In the genomic region with DNA sequence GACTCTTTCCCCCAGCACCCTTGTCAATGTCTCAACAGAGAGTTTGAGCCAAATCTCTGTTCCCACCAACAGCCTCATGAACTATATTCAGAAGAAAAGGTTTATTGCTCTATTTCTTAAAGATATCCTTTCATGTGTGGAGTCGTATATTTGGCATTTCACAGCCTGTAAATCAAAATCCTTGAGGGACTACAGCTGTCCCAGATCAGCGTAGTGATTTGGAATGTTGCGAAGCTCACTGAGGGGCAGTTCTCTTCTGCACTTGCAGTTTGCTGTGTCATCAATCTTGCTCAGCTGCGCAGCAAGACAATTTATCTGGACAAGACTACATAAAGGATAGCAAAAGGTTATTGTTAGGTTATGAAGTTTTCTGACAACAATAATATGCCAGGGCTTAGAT, we compare ENCODE assay signal across 18 mouse cellular contexts.
"Had no signal": no experiment of that assay in that cellular context is flagged by ENCODE, and none has a peak within 500 bp of the region (broad histone marks: within the 10 kb centered on the region; RNA-seq: fewer than 3 reads in every experiment).

No protein-coding gene starts in this region.

- DNase-seq: kidney, adult 18-20 months; kidney, adult 9 months; kidney, postnatal 25 days; layer of hippocampus, adult 9-11 months; liver, postnatal 0 days; lung, postnatal 10 days; thymus, adult 18-20 months; thymus, postnatal 36 days had no signal

- H3K4me2 ChIP-seq: limb, embryonic 15.5 days; liver, embryonic 11.5 days; midbrain, embryonic 13.5 days; neural tube, embryonic 13.5 days had no signal

- H3K9ac ChIP-seq: limb, embryonic 15.5 days; liver, embryonic 14.5 days; liver, postnatal 0 days; midbrain, embryonic 13.5 days; neural tube, embryonic 13.5 days had no signal

- H3K4me1 ChIP-seq: limb, embryonic 15.5 days; midbrain, embryonic 10.5 days; midbrain, embryonic 13.5 days; neural tube, embryonic 13.5 days had no signal

- H3K27ac ChIP-seq: layer of hippocampus, adult 2 months; limb, embryonic 15.5 days; liver, embryonic 14.5 days; macrophage; midbrain, embryonic 10.5 days; midbrain, embryonic 13.5 days; neural tube, embryonic 13.5 days had no signal

- H3K36me3 ChIP-seq: limb, embryonic 15.5 days; midbrain, embryonic 10.5 days; midbrain, embryonic 13.5 days; neural tube, embryonic 13.5 days had no signal

- H3K27me3 ChIP-seq: limb, embryonic 15.5 days; midbrain, embryonic 13.5 days; neural tube, embryonic 13.5 days had no signal

- ATAC-seq: liver, postnatal 0 days; midbrain, embryonic 13.5 days; midbrain, embryonic 16.5 days had no signal

- H3K9me3 ChIP-seq: limb, embryonic 15.5 days; midbrain, embryonic 10.5 days; midbrain, embryonic 13.5 days; neural tube, embryonic 13.5 days had no signal

- H3K4me3 ChIP-seq: layer of hippocampus, adult 2 months; limb, embryonic 15.5 days; midbrain, embryonic 10.5 days; midbrain, embryonic 13.5 days; myocyte; neural tube, embryonic 13.5 days had no signal
